Mouse (Mus musculus) kidney, embryonic 15.5 days (tissue): ENCODE data around the gene Pard6a. TPM values are rescaled to one million over a fixed set of nuclear protein-coding genes. Genes with fewer than 3 reads are reported as not detected.

Experiments used
- ATAC-seq: fragments of 200-750 bp; cut with Nextera tagmentation; replicated peaks from 2 replicates; pipeline ENCODE4 v1.8.0; 2017; ENCODE audit warnings: moderate TSS enrichment; ENCODE audit not compliant: low FRiP score
- H3K27ac ChIP-seq: fragments of 300-500 bp; sonication (generic); 2 replicates; pipeline ENCODE4 v1.5.1; 2015; ENCODE audit warnings: mild to moderate bottlenecking, inconsistent platforms
- H3K27me3 ChIP-seq: fragments of 300-500 bp; sonication (generic); 2 replicates; pipeline ENCODE4 v1.6.1; 2015; ENCODE audit warnings: inconsistent platforms
- H3K36me3 ChIP-seq: fragments of 300-500 bp; sonication (generic); 2 replicates; pipeline ENCODE4 v1.6.1; 2015; ENCODE audit warnings: inconsistent platforms
- H3K4me1 ChIP-seq: fragments of 300-500 bp; sonication (generic); 2 replicates; pipeline ENCODE4 v1.6.1; 2015; ENCODE audit warnings: inconsistent platforms
- H3K4me2 ChIP-seq: fragments of 300-500 bp; sonication (generic); 2 replicates; pipeline ENCODE4 v1.6.1; 2015; ENCODE audit warnings: moderate library complexity, mild to moderate bottlenecking, inconsistent platforms
- H3K4me3 ChIP-seq: fragments of 300-500 bp; sonication (generic); replicated peaks from 2 replicates; pipeline ENCODE4 v1.5.1; 2015; ENCODE audit warnings: mild to moderate bottlenecking, inconsistent platforms
- H3K9ac ChIP-seq: fragments of 300-500 bp; sonication (generic); 2 replicates; pipeline ENCODE4 v1.6.1; 2015; ENCODE audit warnings: mild to moderate bottlenecking, inconsistent platforms
- H3K9me3 ChIP-seq: fragments of 300-500 bp; sonication (generic); replicated peaks from 2 replicates; pipeline ENCODE4 v1.6.1; 2016; ENCODE audit warnings: inconsistent platforms
- WGBS: fragments of 180-500 bp; shearing (Covaris S2); methylation state at CpG from one replicate; pipeline ENCODE4 v1.1.7; 2015; ENCODE audit warnings: mixed read lengths; 5-methylcytosine and 5-hydroxymethylcytosine counted together
- polyA plus RNA-seq: library from polyadenylated mRNA; unstranded; fragments of >200 nt; fragmentation: Nextera tagmentation; extraction: Ambion mirVana; gene quantifications from 2 replicates; pipeline ENCODE4 v1.2.1, GENCODE M21; 2015

Pard6a gene
- 16.9 and 18.0 TPM in 2 replicates for polyA plus RNA-seq

DNA sequence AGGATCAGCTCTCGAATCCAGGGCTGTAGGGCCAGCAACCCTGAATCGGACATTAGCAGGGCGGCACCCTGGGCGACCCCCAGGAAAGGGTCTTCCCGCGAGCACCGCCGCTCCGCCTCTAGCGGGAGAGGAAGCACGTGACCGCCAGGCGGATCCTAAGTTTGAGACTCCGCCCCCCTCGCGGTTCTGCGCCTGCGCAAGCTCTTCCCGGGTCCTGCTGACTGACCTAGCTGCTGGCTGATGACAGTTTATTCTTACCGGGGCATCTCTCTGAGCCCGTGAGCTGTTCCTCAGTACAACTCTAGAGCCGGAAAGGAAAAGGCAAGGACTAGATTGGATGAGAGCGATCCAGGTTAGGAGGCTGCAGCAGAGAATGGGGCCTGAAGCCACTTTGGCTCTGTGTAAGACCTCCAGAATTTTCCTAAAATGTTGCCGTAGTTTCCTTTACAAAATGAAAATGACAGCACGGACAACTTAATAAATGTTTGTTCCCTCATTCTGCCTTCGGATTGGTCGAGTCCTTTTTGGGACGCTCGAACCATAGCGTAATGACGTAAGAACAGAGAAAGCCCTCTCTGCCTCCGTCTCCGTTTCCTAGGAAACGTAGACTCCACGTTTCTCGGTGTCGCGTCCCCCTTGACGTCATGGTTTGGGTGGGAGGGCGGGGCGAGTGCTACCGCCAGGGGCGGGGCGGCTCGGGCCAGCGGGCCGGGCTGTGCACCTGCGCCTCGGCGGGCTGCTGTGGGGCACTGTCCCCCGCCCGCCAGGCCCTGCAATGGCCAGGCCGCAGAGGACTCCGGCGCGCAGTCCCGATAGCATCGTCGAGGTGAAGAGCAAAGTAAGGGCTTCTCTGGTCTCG is at the start of gene Pard6a, which contains the start of gene Acd:
Gene Pard6a, plus strand, starts transcription at position 183 of the 859 bp plus-strand sequence.
Gene Acd, minus strand, starts transcription at position 137 of the 859 bp plus-strand sequence.
- Histone ChIP-seq H3K27ac (peak within 1 kb of the TSS; percentile 94), H3K36me3 (peaks cover 55% of the 10 kb centered on the region), H3K4me1 (peaks cover 26% of the 10 kb centered on the region), H3K4me2 (peak within 1 kb of the TSS; percentile 82), H3K27me3 (no peaks in the 10 kb centered on the region), H3K9me3 (no peaks in the 10 kb centered on the region), H3K4me3 (peak within 1 kb of the TSS; percentile 66), H3K9ac (peak within 1 kb of the TSS; percentile 46)
- under 1% methylated on average over 59 of the region's 60 CpGs for WGBS
- ATAC-seq: peak; percentile 80

DNA sequence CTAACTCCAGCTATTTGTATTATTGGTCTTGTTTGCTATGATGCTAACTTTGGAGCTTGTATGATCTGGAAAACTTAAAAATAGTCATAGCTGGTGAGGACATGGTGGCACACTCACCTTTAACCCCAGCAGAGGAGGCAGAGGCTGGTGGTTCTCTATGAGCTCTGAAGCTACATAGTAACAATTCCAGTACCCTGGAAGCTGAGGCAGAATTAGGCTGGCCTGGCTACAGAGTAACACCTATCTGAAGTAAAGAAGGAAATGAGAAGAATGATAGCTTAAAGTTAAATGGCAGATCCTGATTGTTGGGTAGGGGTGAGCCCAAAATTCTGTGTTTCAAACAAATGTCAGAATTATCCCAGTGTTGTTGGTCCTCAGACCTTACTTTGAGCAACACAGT is 43.3 kb upstream of the Pard6a start:
- H3K27ac ChIP-seq: no peak overlapping the region
- H3K4me2 ChIP-seq: no peak overlapping the region
- ATAC-seq: no peak
- no peaks in the 10 kb centered on the region for H3K27me3 ChIP-seq
- no peak overlapping the region for H3K9ac ChIP-seq
- H3K36me3 ChIP-seq: peaks cover 40% of the 10 kb centered on the region
- H3K4me1 ChIP-seq: no peaks in the 10 kb centered on the region
- no peaks in the 10 kb centered on the region for H3K9me3 ChIP-seq
- no peak overlapping the region for H3K4me3 ChIP-seq

DNA sequence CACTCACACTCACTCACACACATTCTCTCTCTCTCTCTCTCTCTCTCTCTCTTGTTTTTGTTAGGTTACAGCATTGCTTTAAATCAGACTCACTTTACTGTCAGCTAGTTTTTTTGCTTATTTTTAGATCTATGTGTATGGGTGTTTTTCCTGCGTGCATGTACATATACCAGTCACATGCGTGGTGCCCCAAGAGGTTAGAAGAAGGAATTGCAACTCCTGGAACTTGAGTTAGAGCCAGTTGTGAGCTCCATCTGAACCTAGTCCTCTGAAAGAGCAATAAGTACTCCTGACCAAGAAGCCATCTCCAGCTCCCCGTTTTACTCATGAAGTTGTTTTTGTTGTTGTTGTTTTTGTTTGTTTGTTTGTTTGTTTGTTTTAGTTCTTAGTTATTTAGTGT is 39.8 kb upstream of the Pard6a start:
- Histone ChIP-seq H3K4me2 (no peak overlapping the region), H3K36me3 (peaks cover 37% of the 10 kb centered on the region), H3K9me3 (no peaks in the 10 kb centered on the region), H3K4me3 (no peak overlapping the region), H3K9ac (no peak overlapping the region), H3K27ac (no peak overlapping the region), H3K27me3 (no peaks in the 10 kb centered on the region), H3K4me1 (no peaks in the 10 kb centered on the region)
- WGBS: 75% methylated on average over 3 of the region's 3 CpGs
- no peak for ATAC-seq

DNA sequence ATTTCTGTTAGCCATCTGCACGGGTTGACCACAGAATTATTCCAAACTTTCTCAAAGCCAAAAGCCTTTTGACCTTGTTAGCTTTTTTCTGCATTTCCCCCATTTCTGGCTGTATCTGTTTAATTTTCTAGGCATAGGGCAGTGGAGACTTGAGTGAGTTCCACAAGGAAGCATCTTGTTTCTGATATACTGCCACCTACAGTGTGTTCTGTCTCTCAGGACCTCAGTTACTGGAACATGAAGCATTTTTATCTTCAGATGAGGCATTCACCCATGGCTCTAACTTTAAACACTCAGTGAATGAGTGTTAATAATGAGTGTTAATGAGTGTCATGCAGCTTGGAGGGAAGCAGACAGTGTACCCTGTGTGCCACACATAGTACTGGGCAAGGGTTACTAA is 23.1 kb upstream of the Pard6a start:
- Histone ChIP-seq H3K27ac (no peak overlapping the region), H3K27me3 (no peaks in the 10 kb centered on the region), H3K9ac (no peak overlapping the region), H3K36me3 (peaks cover 99% of the 10 kb centered on the region), H3K4me1 (no peaks in the 10 kb centered on the region), H3K4me2 (no peak overlapping the region), H3K4me3 (no peak overlapping the region), H3K9me3 (no peaks in the 10 kb centered on the region)
- WGBS: 89% methylated on average over 1 of the region's 1 CpGs
- no peak for ATAC-seq

DNA sequence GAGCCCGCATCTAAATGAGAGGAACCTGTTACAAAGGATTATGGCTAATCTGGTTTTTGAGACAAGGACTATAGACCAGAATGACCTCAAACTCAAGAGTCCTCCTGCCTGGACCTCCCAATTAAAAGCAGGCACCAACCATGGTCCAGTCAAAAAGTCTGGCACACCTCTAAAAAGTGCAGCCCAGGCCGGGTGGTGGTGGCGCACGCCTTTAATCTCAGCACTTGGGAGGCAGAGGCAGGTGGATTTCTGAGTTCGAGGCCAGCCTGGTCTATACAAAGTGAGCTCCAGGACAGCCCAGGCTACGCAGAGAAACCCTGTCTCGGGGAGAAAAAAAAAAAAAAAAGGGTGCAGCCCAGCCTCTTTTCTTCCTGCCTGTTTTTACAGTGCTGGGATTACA is 15.6 kb upstream of the Pard6a start:
- H3K9me3 ChIP-seq: no peaks in the 10 kb centered on the region
- no peaks in the 10 kb centered on the region for H3K27me3 ChIP-seq

DNA sequence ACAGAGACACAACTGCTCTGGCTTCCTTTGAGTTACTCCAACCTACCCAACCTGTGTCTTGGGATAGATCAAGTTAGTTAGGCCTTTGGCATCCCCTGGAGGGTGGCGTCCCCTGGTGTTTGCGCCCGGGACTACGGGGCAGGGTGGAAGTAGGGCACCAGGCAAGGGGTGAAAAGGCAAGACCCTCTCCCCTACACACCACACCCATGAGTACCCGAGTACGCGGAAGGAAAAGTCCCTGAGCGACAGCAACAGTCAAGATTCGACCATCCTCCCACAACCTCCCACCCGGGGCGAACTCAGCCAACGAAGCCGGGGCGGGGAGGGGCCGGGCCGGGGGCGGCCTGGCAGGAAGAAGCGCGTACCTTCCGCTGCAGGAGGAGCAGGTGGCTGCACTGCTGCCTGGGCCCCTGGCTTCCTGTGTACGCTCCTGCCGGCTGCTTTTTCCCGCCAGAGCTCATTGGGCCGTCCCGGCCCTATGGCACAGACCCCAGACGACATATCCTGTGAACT is 15.1 kb upstream of the Pard6a start, which contains the start of gene Carmil2:
Gene Carmil2, plus strand, starts transcription at position 479 of the 513 bp plus-strand sequence.
- H3K27ac ChIP-seq: no peak within 1 kb of the TSS
- peak within 1 kb of the TSS; percentile 15; the same call in 1 of the 2 replicates for H3K9ac ChIP-seq
- H3K27me3 ChIP-seq: no peaks in the 10 kb centered on the region
- H3K36me3 ChIP-seq: peaks cover 41% of the 10 kb centered on the region
- peaks cover 14% of the 10 kb centered on the region for H3K4me1 ChIP-seq
- H3K9me3 ChIP-seq: no peaks in the 10 kb centered on the region
- peak; percentile 38 for ATAC-seq
- peak within 1 kb of the TSS; percentile 57 for H3K4me2 ChIP-seq
- WGBS: 7% methylated on average over 26 of the region's 26 CpGs
- H3K4me3 ChIP-seq: peak within 1 kb of the TSS; percentile 22

More for the DNA sequence above, 15.6 kb upstream of the Pard6a start:
- Histone ChIP-seq H3K36me3 (peaks cover 46% of the 10 kb centered on the region), H3K4me3 (peak overlapping the region; percentile 22; the same call in 1 of the 2 replicates), H3K9ac (0 out of 2 replicates have a peak overlapping the region, but pooled peaks have one; percentile 15), H3K27ac (no peak overlapping the region), H3K4me1 (peaks cover 14% of the 10 kb centered on the region), H3K4me2 (peak overlapping the region; percentile 57)
- WGBS: 72% methylated on average over 7 of the region's 7 CpGs
- ATAC-seq: no peak

DNA sequence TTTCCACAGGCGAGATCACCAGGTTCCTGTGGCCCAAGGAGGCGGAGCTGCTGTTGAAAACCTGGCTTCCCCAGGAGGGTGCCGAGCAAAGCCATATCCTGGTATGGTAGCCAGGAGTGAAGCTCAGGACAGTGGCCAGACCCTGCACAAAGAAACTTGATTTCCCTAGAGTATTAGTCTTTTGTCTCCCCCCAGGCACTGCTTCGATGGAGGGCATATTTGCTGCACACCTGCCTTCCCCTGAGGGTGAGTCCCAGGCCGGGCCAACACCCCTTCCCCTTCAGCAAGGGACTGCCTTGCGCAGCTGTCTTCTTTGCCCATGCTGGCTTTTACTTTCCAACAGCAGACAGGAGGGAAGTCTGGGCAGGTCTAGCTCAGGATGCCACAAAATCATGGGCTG is 14.4 kb upstream of the Pard6a start:
- ATAC-seq: no peak
- H3K4me3 ChIP-seq: no peak overlapping the region
- H3K27me3 ChIP-seq: no peaks in the 10 kb centered on the region
- H3K9me3 ChIP-seq: no peaks in the 10 kb centered on the region
- no peak overlapping the region for H3K27ac ChIP-seq
- peaks cover 34% of the 10 kb centered on the region for H3K36me3 ChIP-seq
- peaks cover 14% of the 10 kb centered on the region for H3K4me1 ChIP-seq
- no peak overlapping the region for H3K9ac ChIP-seq
- WGBS: 57% methylated on average over 6 of the region's 6 CpGs
- peak overlapping the region; percentile 57; the same call in 1 of the 2 replicates for H3K4me2 ChIP-seq

DNA sequence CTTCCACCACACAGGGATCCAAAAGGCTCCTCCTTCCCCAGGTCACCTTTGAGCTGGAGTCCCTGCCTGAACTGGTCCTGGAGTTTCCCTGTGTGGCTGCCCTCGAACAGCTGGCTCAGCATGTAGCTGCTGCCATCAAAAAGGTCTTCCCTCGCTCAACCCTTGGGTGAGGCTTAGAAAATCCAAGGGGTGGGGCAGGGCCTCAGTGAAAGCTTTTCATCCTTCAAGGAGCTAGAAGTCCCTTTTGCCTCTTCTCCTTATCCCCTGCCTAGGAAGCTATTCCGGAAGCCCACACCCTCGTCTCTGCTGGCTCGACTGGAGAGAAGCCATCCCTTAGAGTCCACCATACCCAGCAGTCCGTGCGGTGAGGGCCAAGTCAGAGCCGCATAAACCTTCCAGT is 13.4 kb upstream of the Pard6a start:
- no peak overlapping the region for H3K4me3 ChIP-seq
- no peaks in the 10 kb centered on the region for H3K27me3 ChIP-seq
- peaks cover 14% of the 10 kb centered on the region for H3K4me1 ChIP-seq
- ATAC-seq: no peak
- no peak overlapping the region for H3K27ac ChIP-seq
- no peak overlapping the region for H3K9ac ChIP-seq
- WGBS: 70% methylated on average over 8 of the region's 8 CpGs
- H3K9me3 ChIP-seq: no peaks in the 10 kb centered on the region
- H3K4me2 ChIP-seq: no peak overlapping the region
- H3K36me3 ChIP-seq: peaks cover 25% of the 10 kb centered on the region

DNA sequence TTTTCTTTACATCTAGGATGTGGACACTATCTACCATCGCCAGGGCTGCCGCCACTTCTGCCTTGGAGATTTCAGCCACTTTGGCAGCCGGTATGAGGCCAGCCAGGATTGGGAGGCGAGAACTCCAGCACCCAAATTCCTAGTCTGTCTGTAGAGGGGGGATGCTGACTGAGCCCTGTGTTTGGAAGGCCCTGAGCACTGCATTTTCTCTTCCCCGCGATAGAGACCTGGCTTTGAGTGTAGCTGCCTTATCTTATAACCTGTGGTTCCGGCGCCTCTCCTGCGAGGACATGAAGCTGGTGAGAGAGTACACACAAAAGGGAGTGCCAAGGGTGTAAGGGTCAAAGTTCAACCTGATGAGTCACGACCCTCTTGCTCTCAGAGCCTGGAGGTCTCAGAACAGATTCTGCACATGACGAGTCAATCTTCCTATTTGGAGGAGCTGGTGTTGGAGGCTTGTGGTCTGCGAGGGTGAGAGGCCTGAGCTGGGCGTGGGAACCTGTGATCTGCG is 12.7 kb upstream of the Pard6a start:
- Histone ChIP-seq H3K9me3 (no peaks in the 10 kb centered on the region), H3K27ac (no peak overlapping the region), H3K27me3 (no peaks in the 10 kb centered on the region), H3K4me3 (no peak overlapping the region), H3K4me1 (peaks cover 14% of the 10 kb centered on the region), H3K4me2 (no peak overlapping the region), H3K36me3 (peaks cover 22% of the 10 kb centered on the region), H3K9ac (no peak overlapping the region)
- 78% methylated on average over 14 of the region's 14 CpGs for WGBS
- ATAC-seq: no peak

DNA sequence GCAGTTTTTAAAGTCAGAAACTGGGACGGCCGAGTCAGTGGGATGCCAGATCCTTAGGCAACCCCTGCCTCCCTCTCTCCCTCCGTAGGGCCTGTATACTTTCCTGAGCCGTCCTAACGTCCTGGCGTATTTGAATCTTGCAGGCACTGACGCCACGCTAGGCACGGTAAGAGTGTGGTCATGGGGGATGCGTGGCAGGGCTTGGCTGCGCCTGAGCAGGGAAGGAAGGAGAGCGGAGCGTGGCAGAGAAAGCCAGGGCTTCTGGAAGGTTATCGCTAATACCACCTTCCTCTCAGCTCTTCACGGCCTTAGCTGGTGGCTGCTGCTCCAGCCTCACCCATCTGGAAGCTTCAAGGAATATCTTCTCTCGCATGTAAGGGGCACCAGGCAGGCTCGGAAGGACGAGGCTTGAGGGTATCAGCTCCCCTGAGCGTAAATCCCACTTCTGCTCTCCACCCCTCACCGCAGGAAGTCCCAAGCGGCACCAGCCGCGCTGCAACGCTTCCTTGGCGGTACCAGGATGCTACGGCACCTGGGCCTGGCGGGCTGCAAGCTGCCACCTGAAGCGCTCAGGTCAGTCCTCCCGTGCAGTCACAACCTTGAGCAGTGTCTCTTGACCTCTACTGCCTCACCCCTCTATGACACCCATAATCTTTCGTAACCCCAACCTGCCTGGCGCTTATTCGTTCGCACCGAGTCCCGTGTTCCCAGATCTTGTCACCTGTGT is 11.5 kb upstream of the Pard6a start:
- H3K4me3 ChIP-seq: no peak overlapping the region
- H3K9ac ChIP-seq: no peak overlapping the region
- WGBS: 67% methylated on average over 35 of the region's 35 CpGs
- no peaks in the 10 kb centered on the region for H3K9me3 ChIP-seq
- H3K27ac ChIP-seq: no peak overlapping the region
- H3K27me3 ChIP-seq: no peaks in the 10 kb centered on the region
- no peak for ATAC-seq
- H3K4me1 ChIP-seq: peaks cover 24% of the 10 kb centered on the region
- peaks cover 11% of the 10 kb centered on the region for H3K36me3 ChIP-seq
- H3K4me2 ChIP-seq: no peak overlapping the region

DNA sequence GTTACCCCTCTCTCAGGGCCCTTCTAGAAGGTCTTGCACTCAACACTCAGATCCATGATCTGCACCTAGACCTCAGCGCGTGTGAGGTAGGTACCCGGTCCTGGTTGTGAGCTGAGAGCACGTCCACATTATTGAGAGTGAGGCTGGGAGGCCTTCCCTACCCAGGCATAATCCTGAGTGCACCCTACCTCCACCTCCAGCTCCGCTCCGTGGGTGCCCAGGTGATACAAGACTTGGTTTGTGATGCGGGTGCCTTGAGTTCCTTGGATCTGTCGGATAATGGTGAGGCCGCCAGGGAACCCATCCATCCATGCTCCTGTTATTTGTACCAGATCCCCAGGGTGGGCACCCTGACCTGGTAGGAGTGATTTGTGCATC is 11.0 kb upstream of the Pard6a start:
- peaks cover 3% of the 10 kb centered on the region for H3K27me3 ChIP-seq
- H3K36me3 ChIP-seq: peaks cover 6% of the 10 kb centered on the region; the same call in 1 of the 2 replicates
- H3K9me3 ChIP-seq: no peaks in the 10 kb centered on the region
- H3K4me1 ChIP-seq: peaks cover 27% of the 10 kb centered on the region
- no peak overlapping the region for H3K9ac ChIP-seq
- H3K4me3 ChIP-seq: no peak overlapping the region
- WGBS: 90% methylated on average over 9 of the region's 9 CpGs
- H3K27ac ChIP-seq: no peak overlapping the region
- no peak overlapping the region for H3K4me2 ChIP-seq
- ATAC-seq: no peak

DNA sequence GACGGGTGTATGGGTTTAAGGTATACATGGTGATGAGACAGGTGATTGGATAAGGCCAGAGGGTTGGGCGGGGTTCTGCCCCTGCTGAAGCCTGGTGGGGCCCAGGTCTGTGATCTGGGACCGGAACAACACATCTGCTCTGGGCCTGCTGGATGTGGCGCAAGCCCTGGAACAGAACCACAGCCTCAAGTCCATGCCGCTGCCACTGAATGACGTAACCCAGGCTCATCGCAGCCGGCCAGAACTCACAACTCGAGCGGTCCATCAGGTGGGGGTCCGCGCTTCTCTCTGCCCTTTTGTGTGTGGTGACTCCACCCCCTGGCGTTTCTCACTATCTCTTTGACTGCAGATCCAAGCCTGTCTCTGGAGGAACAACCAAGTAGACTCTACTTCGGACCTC is 10.0 kb upstream of the Pard6a start:
- WGBS: 85% methylated on average over 14 of the region's 14 CpGs
- H3K27me3 ChIP-seq: peaks cover 6% of the 10 kb centered on the region
- H3K4me2 ChIP-seq: no peak overlapping the region
- H3K4me1 ChIP-seq: peaks cover 17% of the 10 kb centered on the region
- no peak for ATAC-seq
- no peak overlapping the region for H3K4me3 ChIP-seq
- no peak overlapping the region for H3K9ac ChIP-seq
- H3K27ac ChIP-seq: no peak overlapping the region
- no peaks in the 10 kb centered on the region for H3K9me3 ChIP-seq
- H3K36me3 ChIP-seq: peaks cover 6% of the 10 kb centered on the region; the same call in 1 of the 2 replicates
